Mouse (Mus musculus): ENCODE results near the gene Mtx1. TPM values are rescaled to one million over a fixed set of nuclear protein-coding genes. Genes with fewer than 3 reads are reported as not detected.
"Not testable (repeated sequence)": the region's sequence is repeated elsewhere in the genome, so short reads cannot be mapped to it uniquely, and the experiment has no call there.

Gene Mtx1
- total and polyA plus RNA-seq, 2 experiments from 2014 or later: 108 to 176 TPM

- peaks cover 27% of the 10 kb centered on the region for H3K36me3 ChIP-seq (ENCODE audit: insufficient read depth, low read length)
- H3K27me3 ChIP-seq (ENCODE audit: insufficient read depth, low read length): no peaks in the 10 kb centered on the region
- H3K9me3 ChIP-seq (ENCODE audit: low read length): no peaks in the 10 kb centered on the region
- H3K27ac ChIP-seq (ENCODE audit: low read depth, low read length): peak within 1 kb of the TSS; percentile 87
- H3K4me1 ChIP-seq (ENCODE audit: insufficient read depth, low read length): peaks cover 7% of the 10 kb centered on the region; the same call in 1 of the 2 replicates
- H3K4me2 ChIP-seq (ENCODE audit: low read depth, low read length, poor library complexity, severe bottlenecking): peak within 1 kb of the TSS; percentile 63
- TF ChIP-seq CTCF (IDR thresholded peaks at IDR 0.05): no peak
- peak within 1 kb of the TSS; percentile 82 for H3K9ac ChIP-seq (replicated peaks; ENCODE audit: low read length, poor library complexity, severe bottlenecking)
- under 1% methylated on average over 74 of the region's 79 CpGs for WGBS
- DNase-seq (ENCODE audit: low spot score) (peak; percentile 95), ATAC-seq (ENCODE audit: low FRiP score) (peak; percentile 95)
- peak within 1 kb of the TSS; percentile 76 for H3K4me3 ChIP-seq (ENCODE audit: low read depth, low read length)
Measured at GRCm38 (mm10) chr3:89164506-89165267, 62.2 kb downstream of the Mtx1 start, which contains the start of gene Clk2. Gene Clk2 (plus strand): TSS chr3:89164795.

- no peak for ATAC-seq (ENCODE audit: low FRiP score)
- WGBS: 67% methylated on average over 5 of the region's 5 CpGs
- Histone ChIP-seq H3K9me3 (ENCODE audit: low read length) (no peaks in the 10 kb centered on the region), H3K9ac (replicated peaks; ENCODE audit: low read length, poor library complexity, severe bottlenecking) (no peak overlapping the region), H3K4me1 (ENCODE audit: insufficient read depth, low read length) (peaks cover 7% of the 10 kb centered on the region; the same call in 1 of the 2 replicates), H3K27me3 (ENCODE audit: insufficient read depth, low read length) (no peaks in the 10 kb centered on the region), H3K4me3 (ENCODE audit: low read depth, low read length) (peak overlapping the region; percentile 76; the same call in 1 of the 2 replicates), H3K27ac (ENCODE audit: low read depth, low read length) (no peak overlapping the region), H3K36me3 (ENCODE audit: insufficient read depth, low read length) (peaks cover 17% of the 10 kb centered on the region), H3K4me2 (ENCODE audit: low read depth, low read length, poor library complexity, severe bottlenecking) (peak overlapping the region; percentile 63; the same call in 1 of the 2 replicates)
- no peak for DNase-seq (ENCODE audit: low spot score)
- no peak for TF ChIP-seq CTCF (IDR thresholded peaks at IDR 0.05)
Measured at GRCm38 (mm10) chr3:89163643-89164245, 63.1 kb downstream of the Mtx1 start.

GRCm38 (mm10) chr3:89163123-89163522 is 63.8 kb downstream of the Mtx1 start:
- no peaks in the 10 kb centered on the region for H3K9me3 ChIP-seq (ENCODE audit: low read length)
- H3K36me3 ChIP-seq (ENCODE audit: insufficient read depth, low read length): peaks cover 12% of the 10 kb centered on the region
- WGBS: 85% methylated on average over 1 of the region's 1 CpGs
- H3K4me2 ChIP-seq (ENCODE audit: low read depth, low read length, poor library complexity, severe bottlenecking): no peak overlapping the region
- H3K27ac ChIP-seq (ENCODE audit: low read depth, low read length): no peak overlapping the region
- no peak for TF ChIP-seq CTCF (IDR thresholded peaks at IDR 0.05)
- no peak overlapping the region for H3K9ac ChIP-seq (replicated peaks; ENCODE audit: low read length, poor library complexity, severe bottlenecking)
- DNase-seq (ENCODE audit: low spot score) (no peak), ATAC-seq (ENCODE audit: low FRiP score) (no peak)
- H3K4me3 ChIP-seq (ENCODE audit: low read depth, low read length): no peak overlapping the region
- H3K4me1 ChIP-seq (ENCODE audit: insufficient read depth, low read length): peaks cover 9% of the 10 kb centered on the region; the same call in 1 of the 2 replicates
- H3K27me3 ChIP-seq (ENCODE audit: insufficient read depth, low read length): no peaks in the 10 kb centered on the region

GRCm38 (mm10) chr3:89161786-89162185 is 65.1 kb downstream of the Mtx1 start:
- no peak for TF ChIP-seq CTCF (IDR thresholded peaks at IDR 0.05)
- no peak for DNase-seq (ENCODE audit: low spot score)
- Histone ChIP-seq H3K27me3 (ENCODE audit: insufficient read depth, low read length) (no peaks in the 10 kb centered on the region), H3K4me2 (ENCODE audit: low read depth, low read length, poor library complexity, severe bottlenecking) (no peak overlapping the region), H3K9ac (replicated peaks; ENCODE audit: low read length, poor library complexity, severe bottlenecking) (no peak overlapping the region), H3K4me1 (ENCODE audit: insufficient read depth, low read length) (peaks cover 11% of the 10 kb centered on the region; the same call in 1 of the 2 replicates), H3K36me3 (ENCODE audit: insufficient read depth, low read length) (peaks cover 3% of the 10 kb centered on the region; the same call in 1 of the 2 replicates), H3K9me3 (ENCODE audit: low read length) (no peaks in the 10 kb centered on the region), H3K27ac (ENCODE audit: low read depth, low read length) (no peak overlapping the region), H3K4me3 (ENCODE audit: low read depth, low read length) (no peak overlapping the region)
- ATAC-seq (ENCODE audit: low FRiP score): no peak
- 81% methylated on average over 4 of the region's 4 CpGs for WGBS

- not testable (repeated sequence) for ATAC-seq (ENCODE audit: low FRiP score); H3K27me3 ChIP-seq (ENCODE audit: insufficient read depth, low read length); DNase-seq (ENCODE audit: low spot score); H3K9ac ChIP-seq (replicated peaks; ENCODE audit: low read length, poor library complexity, severe bottlenecking); H3K4me2 ChIP-seq (ENCODE audit: low read depth, low read length, poor library complexity, severe bottlenecking); H3K4me3 ChIP-seq (ENCODE audit: low read depth, low read length); H3K27ac ChIP-seq (ENCODE audit: low read depth, low read length); H3K36me3 ChIP-seq (ENCODE audit: insufficient read depth, low read length); H3K9me3 ChIP-seq (ENCODE audit: low read length)
- H3K4me1 ChIP-seq (ENCODE audit: insufficient read depth, low read length): peaks cover 11% of the 10 kb centered on the region; the same call in 1 of the 2 replicates
Measured at GRCm38 (mm10) chr3:89161207-89161606, 65.7 kb downstream of the Mtx1 start.
